Mouse (Mus musculus): ENCODE measurements around the gene Efcab6. TPM values are rescaled to one million over a fixed set of nuclear protein-coding genes. Genes with fewer than 3 reads are reported as not detected.

Gene Efcab6
- polyA plus RNA-seq, 1 experiment from 2014 or later: 0.46 TPM

- Histone ChIP-seq H3K27ac (no peak overlapping the region), H3K4me1 (peaks cover 8% of the 10 kb centered on the region; the same call in 1 of the 2 replicates), H3K4me3 (no peak overlapping the region), H3K9ac (no peak overlapping the region), H3K36me3 (no peaks in the 10 kb centered on the region), H3K4me2 (no peak overlapping the region), H3K27me3 (peaks cover 11% of the 10 kb centered on the region; the same call in 1 of the 2 replicates), H3K9me3 (no peaks in the 10 kb centered on the region)
- WGBS: 37% methylated on average over 9 of the region's 9 CpGs
- ATAC-seq (ENCODE audit: insufficient number of reproducible peaks, low FRiP score, low TSS enrichment, low read depth): no peak
These were observed 11.3 kb downstream of the Efcab6 start for GRCm38 (mm10) chr15:84053859-84054258.

GRCm38 (mm10) chr15:84053240-84053639, 11.9 kb downstream of the Efcab6 start:
- 94% methylated on average over 4 of the region's 4 CpGs for WGBS
- Histone ChIP-seq H3K4me2 (no peak overlapping the region), H3K9me3 (no peaks in the 10 kb centered on the region), H3K9ac (no peak overlapping the region), H3K27me3 (peaks cover 11% of the 10 kb centered on the region; the same call in 1 of the 2 replicates), H3K36me3 (no peaks in the 10 kb centered on the region), H3K4me3 (no peak overlapping the region), H3K27ac (no peak overlapping the region), H3K4me1 (peaks cover 8% of the 10 kb centered on the region; the same call in 1 of the 2 replicates)
- no peak for ATAC-seq (ENCODE audit: insufficient number of reproducible peaks, low FRiP score, low TSS enrichment, low read depth)

- H3K36me3 ChIP-seq: no peaks in the 10 kb centered on the region
These were observed 12.8 kb downstream of the Efcab6 start for GRCm38 (mm10) chr15:84052390-84052789.

DNA sequence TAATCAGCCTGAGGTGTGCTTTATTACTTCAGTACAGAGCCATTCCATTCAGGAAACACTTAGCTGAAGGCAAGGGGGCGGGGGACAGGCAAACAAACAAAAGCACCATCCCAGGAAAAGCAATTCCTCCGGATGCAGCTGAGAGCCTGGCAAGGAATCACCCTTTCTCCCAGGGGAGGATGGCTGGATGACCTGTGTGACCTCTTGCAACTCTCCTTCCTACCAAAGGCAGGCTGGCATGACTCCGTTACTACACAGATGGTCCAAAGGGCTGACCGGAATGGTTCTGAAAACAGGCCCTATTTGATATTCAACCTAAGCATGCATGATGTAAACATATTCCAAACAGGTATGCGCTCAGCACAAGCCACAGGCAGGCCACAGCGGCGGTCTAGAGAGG, 15.6 kb downstream of the Efcab6 start:
- Histone ChIP-seq H3K27me3 (peaks cover 6% of the 10 kb centered on the region; the same call in 1 of the 2 replicates), H3K27ac (no peak overlapping the region), H3K9me3 (no peaks in the 10 kb centered on the region), H3K9ac (no peak overlapping the region), H3K4me1 (peaks cover 8% of the 10 kb centered on the region; the same call in 1 of the 2 replicates), H3K36me3 (no peaks in the 10 kb centered on the region), H3K4me2 (no peak overlapping the region), H3K4me3 (no peak overlapping the region)
- ATAC-seq (ENCODE audit: insufficient number of reproducible peaks, low FRiP score, low TSS enrichment, low read depth): no peak
- 50% methylated on average over 7 of the region's 7 CpGs for WGBS

More at GRCm38 (mm10) chr15:84052390-84052789, 12.8 kb downstream of the Efcab6 start:
- Histone ChIP-seq H3K4me2 (no peak overlapping the region), H3K4me1 (peaks cover 8% of the 10 kb centered on the region; the same call in 1 of the 2 replicates), H3K9ac (no peak overlapping the region), H3K27ac (no peak overlapping the region), H3K9me3 (no peaks in the 10 kb centered on the region), H3K27me3 (peaks cover 11% of the 10 kb centered on the region; the same call in 1 of the 2 replicates), H3K4me3 (no peak overlapping the region)
- 76% methylated on average over 9 of the region's 9 CpGs for WGBS
- no peak for ATAC-seq (ENCODE audit: insufficient number of reproducible peaks, low FRiP score, low TSS enrichment, low read depth)

DNA sequence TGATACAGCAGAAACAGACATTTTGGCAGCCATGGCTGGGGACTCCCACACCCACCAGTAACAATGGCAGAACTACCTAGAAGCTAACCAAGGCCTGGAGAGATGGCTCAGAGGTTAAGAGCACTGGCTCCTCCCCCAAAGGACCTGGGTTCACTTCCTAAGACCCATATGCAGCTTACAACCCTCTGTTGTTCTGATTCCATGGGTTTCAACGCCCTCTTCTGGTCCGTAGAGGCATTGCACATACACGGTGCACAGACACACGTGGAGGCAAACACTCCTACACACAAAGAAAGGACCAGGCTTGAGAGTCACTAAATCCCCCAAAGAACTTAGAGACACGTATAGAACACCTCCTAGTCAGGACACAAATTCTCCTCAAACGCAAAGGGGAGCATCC, 19.6 kb downstream of the Efcab6 start:
- Histone ChIP-seq H3K27me3 (no peaks in the 10 kb centered on the region), H3K36me3 (no peaks in the 10 kb centered on the region), H3K4me1 (0 out of 2 replicates have a peak, but pooled peaks cover 5% of the 10 kb centered on the region), H3K4me2 (no peak overlapping the region), H3K27ac (no peak overlapping the region), H3K4me3 (no peak overlapping the region), H3K9ac (no peak overlapping the region), H3K9me3 (no peaks in the 10 kb centered on the region)
- ATAC-seq (ENCODE audit: insufficient number of reproducible peaks, low FRiP score, low TSS enrichment, low read depth): no peak
- 88% methylated on average over 6 of the region's 6 CpGs for WGBS

GRCm38 (mm10) chr15:84037067-84037466, 28.1 kb downstream of the Efcab6 start:
- no peaks in the 10 kb centered on the region for H3K4me1 ChIP-seq
- no peak overlapping the region for H3K4me2 ChIP-seq
- 85% methylated on average over 5 of the region's 5 CpGs for WGBS
- H3K4me3 ChIP-seq: no peak overlapping the region
- no peaks in the 10 kb centered on the region for H3K36me3 ChIP-seq
- ATAC-seq (ENCODE audit: insufficient number of reproducible peaks, low FRiP score, low TSS enrichment, low read depth): no peak
- no peaks in the 10 kb centered on the region for H3K9me3 ChIP-seq
- H3K9ac ChIP-seq: no peak overlapping the region
- no peaks in the 10 kb centered on the region for H3K27me3 ChIP-seq
- H3K27ac ChIP-seq: no peak overlapping the region

- Histone ChIP-seq H3K36me3 (no peaks in the 10 kb centered on the region), H3K27ac (no peak overlapping the region), H3K9ac (no peak overlapping the region), H3K4me3 (no peak overlapping the region), H3K27me3 (no peaks in the 10 kb centered on the region), H3K4me2 (no peak overlapping the region), H3K9me3 (no peaks in the 10 kb centered on the region), H3K4me1 (no peaks in the 10 kb centered on the region)
- ATAC-seq (ENCODE audit: insufficient number of reproducible peaks, low FRiP score, low TSS enrichment, low read depth): no peak
- 66% methylated on average over 8 of the region's 8 CpGs for WGBS
These were observed 39.5 kb downstream of the Efcab6 start for GRCm38 (mm10) chr15:84025651-84026050.

DNA sequence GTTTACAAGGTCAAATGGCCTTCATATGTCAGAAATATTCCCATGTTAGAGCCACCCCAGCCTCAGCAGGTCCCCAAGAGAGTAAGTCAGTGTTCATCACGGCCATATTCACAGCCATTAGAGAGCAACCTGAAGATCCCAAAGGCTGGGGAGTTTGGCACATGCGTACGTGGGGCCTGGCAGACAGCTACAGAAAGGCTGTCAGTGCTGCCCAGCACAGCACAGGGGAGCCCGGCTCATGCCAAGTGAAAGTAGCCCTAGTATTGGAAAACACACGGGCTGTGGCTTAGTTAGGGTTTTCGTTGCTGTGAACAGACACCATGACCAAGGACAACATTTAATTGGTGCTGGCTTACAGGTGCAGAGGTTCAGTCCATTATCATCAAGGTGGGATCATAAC, 40.3 kb downstream of the Efcab6 start:
- H3K4me3 ChIP-seq: no peak overlapping the region
- no peaks in the 10 kb centered on the region for H3K4me1 ChIP-seq
- no peaks in the 10 kb centered on the region for H3K36me3 ChIP-seq
- no peak overlapping the region for H3K9ac ChIP-seq
- WGBS: 78% methylated on average over 6 of the region's 6 CpGs
- H3K9me3 ChIP-seq: no peaks in the 10 kb centered on the region
- H3K27me3 ChIP-seq: no peaks in the 10 kb centered on the region
- ATAC-seq (ENCODE audit: insufficient number of reproducible peaks, low FRiP score, low TSS enrichment, low read depth): no peak
- no peak overlapping the region for H3K4me2 ChIP-seq
- H3K27ac ChIP-seq: no peak overlapping the region

DNA sequence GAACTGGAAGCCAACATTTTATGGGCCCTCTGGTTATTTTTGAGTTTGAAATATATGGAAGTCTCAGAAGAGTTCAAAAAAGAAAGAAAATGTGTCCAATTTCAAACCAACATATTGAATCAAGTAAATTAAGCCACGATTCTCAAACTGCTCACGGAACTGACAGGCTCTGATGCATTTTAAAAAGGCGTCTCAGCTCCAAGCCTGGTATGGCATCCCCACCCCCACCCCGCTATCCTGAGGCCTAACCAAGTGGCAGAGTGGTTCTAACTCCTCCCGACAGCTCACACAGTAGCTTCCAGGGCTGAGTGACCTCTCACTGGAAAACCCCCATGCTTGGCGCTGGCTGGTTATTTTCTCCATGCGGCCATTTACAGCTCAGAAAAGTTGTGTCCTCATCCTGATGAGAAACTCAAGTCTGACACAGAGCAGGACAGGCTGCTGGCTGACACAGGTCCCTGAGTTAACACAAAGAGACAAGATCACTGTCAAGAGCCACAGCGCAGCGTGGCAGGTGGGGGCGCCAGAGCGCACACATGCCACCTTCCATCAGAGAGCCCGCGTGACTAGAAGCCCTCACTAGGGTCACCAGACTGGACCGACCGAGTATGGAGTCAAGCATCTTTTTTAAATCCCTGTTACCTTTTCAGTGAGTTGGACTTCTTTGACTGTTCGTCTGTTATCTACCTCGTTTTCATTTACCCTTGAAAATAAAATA, 55.7 kb downstream of the Efcab6 start:
- Histone ChIP-seq H3K36me3 (no peaks in the 10 kb centered on the region), H3K27me3 (peaks cover 12% of the 10 kb centered on the region; the same call in 1 of the 2 replicates), H3K27ac (no peak overlapping the region), H3K4me3 (no peak overlapping the region), H3K9me3 (no peaks in the 10 kb centered on the region), H3K4me2 (no peak overlapping the region), H3K4me1 (peaks cover 4% of the 10 kb centered on the region; the same call in 1 of the 2 replicates), H3K9ac (no peak overlapping the region)
- 55% methylated on average over 17 of the region's 17 CpGs for WGBS
- no peak for ATAC-seq (ENCODE audit: insufficient number of reproducible peaks, low FRiP score, low TSS enrichment, low read depth)

DNA sequence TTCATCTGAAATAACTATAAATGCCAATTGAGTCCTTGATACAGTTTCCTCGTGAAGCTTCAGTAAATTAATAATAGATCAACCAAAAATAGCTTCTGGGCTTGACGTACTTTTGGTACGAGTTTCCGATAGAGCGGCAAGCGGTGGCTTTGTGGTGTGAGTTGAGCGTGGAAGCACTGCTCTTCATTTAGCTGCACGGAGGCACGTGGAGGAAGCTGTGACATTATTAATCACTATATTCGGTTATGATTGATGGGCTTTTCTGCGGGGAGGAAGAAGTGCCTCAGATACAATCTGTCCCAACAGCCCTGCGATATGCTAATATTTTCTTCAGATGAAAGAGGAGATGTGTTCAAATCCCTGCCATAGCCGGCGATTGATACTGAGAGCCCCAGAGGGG, 60.9 kb downstream of the Efcab6 start:
- Histone ChIP-seq H3K36me3 (no peaks in the 10 kb centered on the region), H3K27ac (no peak overlapping the region), H3K9me3 (no peaks in the 10 kb centered on the region), H3K4me1 (peaks cover under 1% of the 10 kb centered on the region; the same call in 1 of the 2 replicates), H3K4me2 (no peak overlapping the region), H3K9ac (no peak overlapping the region), H3K27me3 (peaks cover 13% of the 10 kb centered on the region), H3K4me3 (no peak overlapping the region)
- 87% methylated on average over 14 of the region's 14 CpGs for WGBS
- no peak for ATAC-seq (ENCODE audit: insufficient number of reproducible peaks, low FRiP score, low TSS enrichment, low read depth)

DNA sequence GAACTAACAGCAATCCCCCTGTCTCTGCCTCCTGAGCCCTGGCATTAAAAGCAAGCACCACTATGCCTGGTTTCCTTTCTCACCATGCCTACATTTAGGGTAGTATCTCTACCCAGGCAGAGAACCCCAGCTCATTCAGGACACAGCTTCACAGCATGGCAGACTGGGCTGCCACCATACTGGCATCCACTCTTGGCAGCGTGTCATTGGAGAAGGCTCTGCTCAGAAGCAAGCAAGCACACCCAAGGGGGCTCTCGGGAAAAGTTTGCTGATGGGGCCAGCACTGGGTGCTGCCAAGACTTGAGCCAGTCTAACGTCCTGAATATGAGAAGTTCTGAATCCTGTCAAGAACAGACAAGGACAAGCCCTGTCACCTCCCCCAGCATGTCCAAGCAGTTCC, 66.1 kb downstream of the Efcab6 start:
- no peaks in the 10 kb centered on the region for H3K36me3 ChIP-seq
- H3K27me3 ChIP-seq: peaks cover 48% of the 10 kb centered on the region
- no peak for ATAC-seq (ENCODE audit: insufficient number of reproducible peaks, low FRiP score, low TSS enrichment, low read depth)
- no peak overlapping the region for H3K4me2 ChIP-seq
- no peak overlapping the region for H3K27ac ChIP-seq
- H3K4me3 ChIP-seq: no peak overlapping the region
- no peak overlapping the region for H3K9ac ChIP-seq
- H3K4me1 ChIP-seq: peaks cover 11% of the 10 kb centered on the region; the same call in 1 of the 2 replicates
- H3K9me3 ChIP-seq: no peaks in the 10 kb centered on the region
- whole genome bisulfite sequencing: 75% methylated on average over 3 of the region's 3 CpGs

GRCm38 (mm10) chr15:83998586-83998985, 66.6 kb downstream of the Efcab6 start:
- 51% methylated on average over 7 of the region's 7 CpGs for WGBS
- peaks cover 48% of the 10 kb centered on the region for H3K27me3 ChIP-seq
- H3K9ac ChIP-seq: no peak overlapping the region
- H3K4me1 ChIP-seq: peaks cover 11% of the 10 kb centered on the region; the same call in 1 of the 2 replicates
- no peak overlapping the region for H3K4me3 ChIP-seq
- no peaks in the 10 kb centered on the region for H3K36me3 ChIP-seq
- H3K9me3 ChIP-seq: no peaks in the 10 kb centered on the region
- no peak overlapping the region for H3K27ac ChIP-seq
- no peak for ATAC-seq (ENCODE audit: insufficient number of reproducible peaks, low FRiP score, low TSS enrichment, low read depth)
- H3K4me2 ChIP-seq: no peak overlapping the region
